Mouse (Mus musculus): ENCODE results near the gene Plin1. TPM values are rescaled to one million over a fixed set of nuclear protein-coding genes. Genes with fewer than 3 reads are reported as not detected.

Gene Plin1
- 1 to 10 TPM in 1 of 2 experiments, under 1 TPM in 1; 0.49 to 4.4 TPM for total RNA-seq (2021)
- long read RNA-seq, experiment 1: 0 reads
- long read RNA-seq, experiment 2, partial matches to known transcripts: 0 of 2 reads
- long read RNA-seq, experiment 2, other reads (novel, unspliced or antisense): 1 of 2 reads

DNA sequence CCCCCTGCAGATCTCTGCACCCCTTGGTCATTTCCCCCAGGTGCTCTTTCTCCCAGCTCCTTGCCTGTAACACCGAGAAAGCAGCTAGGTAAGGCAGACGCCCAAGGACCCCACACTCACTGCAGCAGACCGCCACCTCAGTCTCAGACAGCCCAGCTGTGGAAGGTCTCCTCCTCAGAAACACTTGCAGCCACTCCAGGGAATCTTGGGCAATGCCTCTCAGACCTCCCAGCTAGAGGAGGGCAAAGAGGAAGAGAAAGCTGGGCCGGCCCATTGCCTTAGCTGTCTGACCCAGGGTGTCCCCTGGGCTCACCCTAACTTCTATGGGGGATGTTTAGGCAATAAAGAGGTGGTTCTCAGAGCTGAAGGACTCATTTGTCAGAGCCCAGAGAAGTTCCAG, at the start of gene Plin1:
Gene Plin1, minus strand, starts transcription at position 282 of the 400 bp plus-strand sequence.
- DNase-seq: no peak
- intact Hi-C loops (cut with DNase I; ENCODE audit: low total_unique reads): no loop called here

DNA sequence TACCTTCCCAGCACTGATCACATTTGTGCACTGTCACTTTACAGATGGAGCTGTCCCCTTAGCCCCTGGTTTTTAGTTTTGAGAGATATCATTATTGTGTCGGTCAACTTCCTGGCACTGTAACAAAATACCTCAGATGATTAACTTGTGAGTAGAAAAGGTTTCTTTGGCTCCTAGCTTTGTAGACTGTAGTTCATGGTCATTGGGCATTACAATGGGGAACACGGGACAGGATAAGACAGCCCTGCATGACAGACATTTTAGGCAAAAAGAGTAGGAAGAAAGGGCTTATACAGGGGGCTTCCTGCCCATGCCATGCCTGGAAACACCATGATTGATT, 49.8 kb upstream of the Plin1 start:
- intact Hi-C loops (cut with DNase I; ENCODE audit: low total_unique reads): no loop called here
- no peak for DNase-seq

DNA sequence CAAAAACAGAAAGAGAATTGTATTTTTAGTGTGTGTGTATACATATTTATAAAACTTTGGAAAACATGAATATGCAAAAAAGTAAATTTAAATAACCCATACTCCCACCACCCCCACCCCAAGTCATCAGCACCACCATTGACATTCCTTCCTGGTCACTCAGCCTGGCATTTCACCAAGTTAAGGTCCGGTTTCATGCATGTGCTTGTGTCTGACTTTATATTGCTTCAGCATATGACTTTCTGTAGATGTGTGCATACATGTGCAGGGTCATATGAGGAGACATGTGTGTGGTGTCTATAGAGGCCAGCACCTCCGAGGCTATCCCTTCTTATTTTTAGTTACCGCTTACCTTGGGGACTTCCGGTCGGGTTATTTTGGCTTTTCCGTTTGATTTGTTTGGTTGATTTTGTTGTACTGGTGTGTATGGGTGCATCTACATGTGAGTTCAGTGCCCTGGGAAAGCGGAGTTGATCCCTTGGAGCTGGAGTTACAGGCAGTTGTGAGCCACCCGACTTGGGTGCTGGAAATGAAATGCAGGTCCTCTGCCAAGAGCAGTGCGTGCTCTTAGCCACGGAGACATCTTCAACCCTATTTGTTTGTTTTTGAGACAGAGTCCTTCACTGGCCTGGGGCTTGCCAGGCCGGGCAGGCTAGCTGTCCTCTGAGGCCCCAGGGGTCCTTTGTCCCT, 49.3 kb upstream of the Plin1 start:
- no peak for DNase-seq
- intact Hi-C loops (cut with DNase I; ENCODE audit: low total_unique reads): no loop called here

DNA sequence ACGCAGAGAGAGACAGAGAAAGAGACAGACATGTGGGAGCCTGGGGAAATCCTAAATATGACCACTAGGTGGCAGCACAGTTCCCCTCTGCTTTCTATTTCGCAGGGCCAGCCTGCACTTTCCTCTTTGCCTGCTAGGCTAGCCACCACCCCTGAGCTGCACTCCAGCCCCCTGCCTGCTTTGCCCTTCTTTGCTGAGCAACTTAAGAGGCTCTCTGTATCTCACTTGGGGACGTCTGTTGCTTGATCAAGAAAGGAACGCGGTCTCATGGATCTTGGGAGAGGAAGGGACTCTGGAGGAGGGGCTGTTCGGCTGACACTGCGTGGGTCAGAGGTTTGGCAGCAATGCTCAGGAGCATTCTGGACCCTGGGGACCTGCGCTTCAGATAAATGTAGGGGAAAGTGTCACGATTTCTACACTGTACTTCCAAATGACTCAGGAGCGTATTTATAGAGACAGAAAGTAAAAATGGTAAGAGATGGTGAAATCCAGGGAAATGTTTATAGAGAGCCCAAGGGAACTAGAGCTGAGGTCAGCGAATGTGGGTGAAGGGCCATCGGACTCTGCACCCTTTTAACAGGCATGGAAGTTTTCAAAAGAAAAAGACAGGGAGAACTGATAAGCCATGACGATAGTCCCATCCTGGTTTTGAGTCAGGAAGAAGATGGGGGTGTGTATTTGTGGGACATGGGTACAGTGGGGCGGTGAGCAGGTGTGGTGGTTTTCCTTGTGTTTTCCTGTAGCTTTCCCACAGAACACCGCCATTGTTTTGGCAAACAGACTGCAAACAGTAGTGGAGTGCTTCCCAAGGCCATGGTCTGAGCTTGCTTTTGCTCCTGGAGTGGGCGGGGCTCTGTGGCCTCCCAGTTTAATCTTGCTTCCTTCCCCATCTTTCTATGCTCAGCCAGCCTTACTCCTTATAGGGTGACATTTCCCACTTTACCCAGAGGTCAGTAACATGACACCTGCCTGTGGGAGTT, 48.2 kb upstream of the Plin1 start:
- DNase-seq: peak; percentile 63
- intact Hi-C loops (cut with DNase I; ENCODE audit: low total_unique reads): no loop called here

DNA sequence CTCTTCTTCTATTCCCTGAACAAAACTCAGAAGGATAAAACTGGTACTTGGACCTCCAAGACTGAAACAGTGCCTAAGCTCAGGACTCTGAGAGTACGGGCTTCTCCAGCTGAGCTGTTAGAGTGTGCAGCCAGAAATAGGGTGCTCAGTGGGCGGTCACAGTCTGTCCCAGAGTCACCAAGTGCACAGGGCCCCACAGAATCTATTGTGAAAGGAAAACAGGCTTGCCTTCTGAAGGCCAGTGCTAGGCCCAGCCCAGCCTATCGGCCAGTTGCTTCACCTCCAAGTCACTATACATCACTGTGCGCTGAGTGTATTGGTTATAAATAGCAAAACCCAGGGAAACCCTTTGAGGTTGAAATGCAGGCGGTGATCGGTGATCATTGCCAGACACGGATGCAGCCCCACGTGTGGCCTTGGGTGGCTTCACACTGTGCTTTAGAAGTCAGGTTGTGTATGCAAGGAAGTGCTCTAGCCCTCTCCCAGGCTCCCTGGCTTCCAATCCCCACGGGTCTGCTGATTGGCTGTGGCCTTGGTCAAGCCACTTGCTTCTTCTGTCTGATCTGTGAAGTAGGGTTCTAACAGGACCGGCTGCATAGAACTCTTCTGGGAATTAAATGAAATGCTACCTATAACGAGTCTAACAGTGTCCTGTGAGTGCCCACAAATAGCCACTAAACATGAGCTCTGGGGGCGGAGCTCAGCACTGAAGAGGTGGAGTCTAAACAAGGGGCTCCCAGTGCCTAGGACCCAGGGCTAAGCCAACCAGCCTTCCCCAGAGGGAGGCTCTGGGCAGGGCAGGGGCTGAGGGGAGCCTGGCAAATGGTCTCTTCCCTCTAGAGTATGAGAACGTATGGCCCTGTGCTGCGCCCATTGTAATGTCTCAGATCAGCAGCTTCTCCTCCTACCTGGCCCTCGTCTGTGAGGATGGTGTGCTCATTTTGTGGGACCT, 39.1 kb upstream of the Plin1 start:
- intact Hi-C loops (cut with DNase I; ENCODE audit: low total_unique reads): no loop called here
- DNase-seq: no peak

DNA sequence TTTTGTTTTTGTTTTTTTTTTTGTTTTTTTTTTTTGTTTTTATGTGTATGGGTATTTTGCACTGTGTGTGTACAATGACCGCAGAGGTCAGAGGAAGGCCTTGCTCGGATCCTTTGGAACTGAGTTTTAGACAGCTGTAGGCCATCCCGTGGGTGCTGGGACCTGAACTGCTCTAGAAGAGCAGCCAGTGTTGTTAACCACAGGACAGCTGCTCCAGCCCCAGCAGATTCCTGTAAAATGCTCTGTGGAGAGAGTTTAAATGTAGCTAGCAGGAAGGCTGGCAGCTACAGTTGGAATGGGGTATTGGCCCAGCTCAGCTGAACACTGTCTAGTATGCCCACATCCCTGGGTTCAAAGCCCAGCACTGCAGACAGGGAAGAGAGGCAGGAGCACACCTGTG, 37.0 kb upstream of the Plin1 start:
- DNase-seq: no peak

DNA sequence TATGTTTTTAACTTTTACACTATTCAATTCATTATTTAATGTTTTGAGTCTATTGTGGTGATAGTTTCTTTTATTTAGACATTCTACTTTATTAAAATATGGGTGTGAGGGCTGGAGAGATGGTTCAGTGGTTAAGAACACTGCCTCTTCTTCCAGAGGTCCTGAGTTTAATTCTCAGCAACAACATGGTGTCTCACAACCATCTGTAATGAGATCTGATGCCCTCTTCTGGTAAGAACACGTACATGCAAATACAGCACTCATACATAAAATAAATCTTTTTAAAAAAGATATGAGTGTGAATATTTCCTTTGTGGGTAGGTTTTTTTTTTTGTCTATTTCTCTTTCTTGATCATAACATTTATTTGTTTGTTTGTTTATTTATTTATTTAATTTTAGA, 33.3 kb upstream of the Plin1 start:
- DNase-seq: no peak
- intact Hi-C loops (cut with DNase I; ENCODE audit: low total_unique reads): no loop called here

More for the DNA sequence above, 37.0 kb upstream of the Plin1 start:
- intact Hi-C loops (cut with DNase I; ENCODE audit: low total_unique reads): no loop called here

DNA sequence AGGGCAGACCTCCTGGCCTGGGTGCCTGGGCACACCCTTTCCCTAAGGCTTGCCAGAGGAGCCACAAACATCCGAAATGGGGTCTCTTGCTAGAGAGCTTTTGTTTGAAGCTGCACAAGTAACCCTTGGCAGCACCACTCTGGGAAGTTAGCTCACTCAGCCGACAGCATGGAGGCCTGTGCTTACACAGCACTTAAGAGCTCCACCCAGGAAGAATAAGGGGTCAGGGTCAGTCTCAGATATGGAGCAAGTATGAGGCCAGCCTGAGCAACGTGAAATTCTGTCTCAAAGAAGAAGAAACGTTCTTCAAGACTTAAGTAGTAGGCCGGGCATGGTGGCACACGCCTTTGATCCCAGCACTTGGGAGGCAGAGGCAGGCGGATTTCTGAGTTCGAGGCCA, 29.4 kb upstream of the Plin1 start:
- DNase-seq: no peak
- intact Hi-C loops (cut with DNase I; ENCODE audit: low total_unique reads): no loop called here

DNA sequence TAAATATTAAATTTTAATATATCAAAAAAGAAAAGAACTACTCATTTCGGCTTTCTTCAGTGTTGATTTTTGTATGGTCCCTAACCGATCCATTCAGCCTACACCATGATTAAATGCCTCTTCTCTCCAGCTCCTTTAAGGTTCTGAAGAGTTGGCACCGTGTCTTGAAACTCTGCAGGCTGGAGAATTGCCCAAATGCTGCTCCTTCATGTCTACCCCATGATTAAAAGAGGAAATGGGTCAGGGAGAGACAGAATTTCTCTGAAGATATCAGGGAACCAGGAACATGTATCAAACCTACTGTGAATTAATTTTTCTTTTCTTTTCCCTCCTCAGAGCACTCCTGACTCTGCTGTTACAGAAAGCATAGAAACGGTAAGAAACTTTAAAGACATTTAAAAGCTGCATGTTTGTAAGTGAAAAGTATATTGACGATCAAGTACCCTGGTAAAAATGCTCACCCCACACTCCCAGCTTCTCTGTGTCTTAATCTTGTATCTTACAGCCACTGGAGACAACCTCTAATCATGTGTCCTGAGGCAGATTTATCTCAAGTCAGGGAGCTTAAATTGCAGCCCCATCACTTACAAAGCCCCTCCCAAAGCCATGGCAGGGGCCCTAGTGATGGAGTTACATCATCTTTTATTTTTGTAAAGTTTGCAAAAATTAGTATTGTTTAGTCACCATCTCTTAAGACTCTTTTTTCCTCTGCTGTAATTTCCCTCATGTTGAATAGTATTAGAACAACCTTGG, 28.6 kb upstream of the Plin1 start:
- intact Hi-C loops (cut with DNase I; ENCODE audit: low total_unique reads): no loop called here
- no peak for DNase-seq

DNA sequence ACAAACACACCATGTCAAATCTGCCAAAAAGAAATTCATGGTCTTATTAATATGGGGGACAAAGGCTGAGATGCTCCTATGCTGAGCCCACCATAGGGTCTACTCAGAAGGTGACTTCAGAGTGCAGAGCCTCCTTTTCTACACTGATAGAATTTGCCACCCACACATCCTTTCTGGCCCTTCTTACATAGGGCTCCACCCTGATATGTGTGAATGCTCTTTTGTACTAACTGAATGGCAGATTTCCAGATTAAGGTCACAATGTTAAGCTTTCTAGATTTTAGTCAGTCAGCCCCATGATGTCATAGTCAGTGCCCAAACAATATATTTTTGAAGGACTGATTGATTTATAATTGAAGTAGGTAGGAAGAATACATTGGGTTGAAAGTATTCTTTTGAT, 27.1 kb upstream of the Plin1 start:
- intact Hi-C loops (cut with DNase I; ENCODE audit: low total_unique reads): no loop called here
- no peak for DNase-seq

DNA sequence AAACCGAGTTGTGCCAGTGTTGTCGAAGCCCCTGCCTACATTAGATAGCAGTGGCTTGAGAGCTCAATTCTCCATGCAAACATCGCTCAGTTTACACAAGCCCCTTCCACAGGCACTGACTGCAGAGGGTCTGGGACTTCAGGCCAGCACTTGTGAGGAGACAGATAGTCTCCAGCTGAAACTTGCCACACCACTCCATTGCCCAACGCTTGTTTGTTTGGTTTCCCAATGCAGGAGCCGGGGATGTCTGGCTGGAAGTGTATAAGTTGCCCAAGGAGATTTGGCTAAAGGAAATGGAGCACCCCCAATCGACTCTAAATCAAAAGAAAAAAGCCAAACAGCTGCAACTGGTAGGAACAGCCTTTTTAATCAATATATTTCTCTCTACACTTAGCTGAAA, 25.5 kb upstream of the Plin1 start:
- no peak for DNase-seq
- intact Hi-C loops (cut with DNase I; ENCODE audit: low total_unique reads): no loop called here

DNA sequence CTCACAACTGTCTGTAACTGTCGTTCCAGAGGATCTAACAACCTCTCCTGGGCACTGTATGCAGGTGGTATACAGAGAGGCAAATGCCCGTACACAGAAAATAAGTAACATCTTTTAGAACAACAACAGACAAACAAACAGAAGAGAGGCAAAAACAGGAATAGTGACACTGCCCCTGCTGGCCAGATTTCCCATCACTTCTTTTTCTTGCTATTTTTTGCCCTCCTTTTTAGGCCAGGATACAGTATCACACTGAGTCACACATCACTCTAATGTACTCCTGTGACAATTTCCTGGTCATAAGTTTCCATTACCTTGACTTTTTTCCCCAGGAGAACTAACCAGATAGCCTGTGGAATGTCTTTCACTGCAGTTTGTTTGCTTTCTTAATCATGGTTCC, 23.6 kb upstream of the Plin1 start:
- no peak for DNase-seq
- intact Hi-C loops (cut with DNase I; ENCODE audit: low total_unique reads): no loop called here

DNA sequence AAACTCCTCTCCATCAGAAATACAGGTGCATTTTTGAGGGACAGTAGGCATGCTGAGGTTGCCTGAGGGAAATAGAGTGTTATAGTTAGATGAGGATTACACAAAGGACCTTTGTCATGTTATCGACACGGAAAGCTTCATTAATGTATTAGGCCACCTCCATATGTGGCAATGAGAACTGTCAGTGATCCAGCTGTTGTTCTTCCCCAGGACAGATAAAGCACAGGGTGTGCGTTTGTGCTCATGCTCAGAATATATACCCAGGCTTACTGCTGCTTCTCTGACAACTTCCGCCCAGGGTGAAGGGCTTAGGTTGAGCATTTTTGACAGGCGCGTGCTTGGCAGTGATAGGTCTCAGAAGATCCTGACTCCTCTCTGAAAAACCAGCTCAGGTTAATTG, 16.8 kb upstream of the Plin1 start:
- intact Hi-C loops (cut with DNase I; ENCODE audit: low total_unique reads): no loop called here
- no peak for DNase-seq

DNA sequence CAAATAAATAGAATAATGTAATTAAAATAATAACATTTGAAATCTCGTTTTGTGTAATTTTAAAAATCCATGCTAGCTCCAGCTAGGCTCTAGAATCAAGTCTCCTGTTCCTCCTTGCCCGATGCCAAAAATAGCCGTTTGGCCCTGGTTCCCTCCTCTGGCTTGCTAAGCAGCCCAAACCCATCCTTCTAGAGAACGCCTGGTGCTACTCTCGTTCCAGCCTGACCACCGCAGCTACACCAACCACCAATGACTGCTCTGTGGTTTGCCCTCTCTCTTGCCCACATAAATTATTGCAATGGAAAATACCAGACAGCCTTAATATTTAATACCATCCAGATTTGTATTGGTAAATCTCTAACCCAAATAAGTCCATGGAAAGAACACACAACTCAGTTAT, 15.0 kb upstream of the Plin1 start:
- DNase-seq: no peak
- intact Hi-C loops (cut with DNase I; ENCODE audit: low total_unique reads): no loop called here

DNA sequence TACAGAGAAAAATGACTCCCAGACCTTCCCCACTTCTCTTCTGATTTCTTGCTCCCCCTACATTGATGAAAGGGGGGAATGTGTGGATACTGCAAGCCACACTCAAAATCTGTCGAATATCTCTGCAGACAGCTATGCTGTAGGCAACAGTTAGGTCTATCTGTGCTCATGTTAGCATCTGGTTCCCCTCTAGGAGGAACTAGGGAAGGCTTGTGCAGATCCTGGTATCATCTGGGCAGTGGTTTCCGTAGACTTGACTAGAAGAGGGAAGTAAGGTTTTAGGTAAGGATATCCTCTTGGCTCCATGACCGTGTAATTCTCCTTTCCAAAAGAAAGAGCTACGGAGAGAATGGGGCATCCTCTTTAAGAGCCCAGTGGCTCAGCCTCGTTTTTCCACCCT, 11.9 kb upstream of the Plin1 start:
- no peak for DNase-seq
- intact Hi-C loops (cut with DNase I; ENCODE audit: low total_unique reads): no loop called here

DNA sequence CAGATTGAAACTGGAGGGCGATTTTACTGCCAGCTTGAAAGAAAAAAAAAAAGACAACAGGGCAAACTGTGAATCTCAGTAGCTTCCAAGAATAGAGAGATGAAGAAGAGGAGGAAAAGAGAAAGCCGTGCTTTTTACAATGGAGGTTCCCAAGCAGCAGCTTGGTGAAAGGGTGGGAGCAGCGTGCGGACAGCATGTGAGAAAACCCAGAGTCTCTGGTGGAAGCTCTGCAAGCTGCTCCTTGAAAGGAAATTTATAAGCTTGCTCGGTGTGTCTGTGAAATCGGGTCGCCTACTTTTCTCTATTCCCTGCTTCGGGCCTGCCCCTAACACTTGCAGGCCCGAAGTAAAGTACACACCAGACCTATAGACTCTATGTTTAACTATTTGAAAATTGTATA, 11.3 kb upstream of the Plin1 start:
- intact Hi-C loops (cut with DNase I; ENCODE audit: low total_unique reads): no loop called here
- no peak for DNase-seq

DNA sequence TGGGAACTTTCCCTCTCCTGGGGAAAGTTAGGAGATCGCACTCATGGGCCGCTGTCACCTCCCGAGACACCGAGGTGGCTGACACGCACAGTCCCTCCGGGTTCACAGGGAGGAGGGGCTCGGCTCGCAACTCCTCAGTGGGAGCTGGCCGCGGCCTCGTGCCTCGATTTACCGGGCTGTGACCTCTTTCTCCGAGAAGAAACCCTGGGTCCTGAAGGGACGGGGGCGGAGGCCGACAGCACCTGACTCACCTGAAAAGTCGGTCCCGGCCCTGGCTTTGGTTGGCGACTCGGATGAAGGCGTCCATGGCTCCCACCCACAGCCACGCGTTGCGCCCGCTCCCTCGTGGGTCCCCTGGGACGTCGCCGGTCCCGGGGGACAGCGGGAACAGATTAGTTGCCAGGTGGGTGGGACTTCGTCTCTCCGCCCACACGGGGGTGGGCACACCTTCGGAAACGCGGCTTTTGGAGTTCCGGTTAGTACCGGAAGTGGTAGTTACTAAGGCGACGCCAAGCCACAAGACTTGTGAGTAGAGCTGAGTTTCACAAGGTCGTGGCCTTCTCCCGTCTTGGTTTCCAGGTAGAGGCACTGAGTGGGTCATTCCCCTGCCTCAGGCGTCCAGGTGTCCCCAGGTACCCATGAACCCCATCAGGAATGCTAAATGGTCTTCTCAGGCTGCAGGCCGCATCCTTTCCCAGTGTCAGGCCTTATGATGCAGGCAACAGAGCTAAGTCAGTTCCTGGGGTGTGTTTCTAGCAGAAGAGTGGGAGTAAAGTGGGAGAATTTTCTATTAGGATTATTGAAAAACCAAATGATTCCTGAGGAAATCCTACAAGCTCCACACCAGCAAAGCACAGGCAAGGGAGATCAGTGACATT, 10.2 kb upstream of the Plin1 start, which contains the start of the genes Pex11a and Wdr93:
Gene Pex11a, minus strand, starts transcription at position 473 of the 878 bp plus-strand sequence.
Gene Wdr93, plus strand, starts transcription at position 505 of the 878 bp plus-strand sequence.
- intact Hi-C loops (cut with DNase I; ENCODE audit: low total_unique reads): no loop called here
- peak; percentile 66 for DNase-seq

DNA sequence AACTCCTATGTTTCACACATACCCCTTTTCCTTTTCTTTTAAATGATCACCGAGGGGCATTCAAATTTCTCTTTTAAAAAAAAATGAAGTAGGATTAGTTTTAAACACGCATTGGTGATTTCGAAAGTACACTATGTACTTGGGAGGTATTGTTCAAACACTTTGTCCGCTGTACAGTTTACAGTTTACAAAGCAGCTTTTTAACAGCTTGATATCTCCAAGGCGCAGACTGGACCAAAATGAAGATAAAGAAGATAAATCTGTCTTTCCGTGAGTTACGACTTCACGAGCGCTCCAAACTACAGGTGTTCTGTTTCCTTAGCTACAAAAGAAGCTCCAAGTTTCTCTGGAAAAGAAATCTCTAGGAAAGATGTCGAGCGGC, 9.6 kb upstream of the Plin1 start:
- no peak for DNase-seq
- intact Hi-C loops (cut with DNase I; ENCODE audit: low total_unique reads): no loop called here
